ENCODE assay signal across 12 mouse cellular contexts in genomic region chr3:149726212-149726611, GRCm38 (mm10).
"Had no signal": no experiment of that assay in that cellular context is flagged by ENCODE, and none has a peak within 500 bp of the region (broad histone marks: within the 10 kb centered on the region; RNA-seq: fewer than 3 reads in every experiment).

No protein-coding gene starts in this region.

- H3K4me2 ChIP-seq: liver, embryonic 11.5 days; liver, embryonic 15.5 days; midbrain, embryonic 11.5 days had no signal

- H3K27ac ChIP-seq: layer of hippocampus, adult 2 months; limb, embryonic 10.5 days; liver, embryonic 15.5 days had no signal

- H3K9me3 ChIP-seq: limb, embryonic 10.5 days; liver, embryonic 15.5 days had no signal

- H3K4me3 ChIP-seq: layer of hippocampus, adult 2 months; limb, embryonic 10.5 days; liver, embryonic 15.5 days had no signal

- DNase-seq: kidney, postnatal 10 days; kidney, postnatal 4 days; lung, adult 2 months; lung, postnatal 4 days; right cerebral cortex, postnatal 25 days; thymus, postnatal 36 days had no signal

- H3K36me3 ChIP-seq: limb, embryonic 10.5 days; liver, embryonic 15.5 days had no signal

- H3K27me3 ChIP-seq: liver, embryonic 15.5 days had no signal

- ATAC-seq: lung, postnatal 0 days had no signal

- H3K9ac ChIP-seq: liver, embryonic 15.5 days had no signal

- H3K4me1 ChIP-seq: liver, embryonic 15.5 days had no signal
